Mouse (Mus musculus): ENCODE data around the gene Paqr8. TPM values are rescaled to one million over a fixed set of nuclear protein-coding genes. Genes with fewer than 3 reads are reported as not detected.

Paqr8 gene
- total RNA-seq, 2 experiments from 2014 or later = 20.7 to 22.4 TPM

GRCm38 (mm10) chr1:20973389-20973788 is 83.0 kb downstream of the Paqr8 start:
- no peak for DNase-seq

GRCm38 (mm10) chr1:20974341-20975135 is 84.1 kb downstream of the Paqr8 start:
- DNase-seq = no peak

GRCm38 (mm10) chr1:20980553-20980952 is 90.1 kb downstream of the Paqr8 start:
- DNase-seq = no peak

- DNase-seq = no peak
Observed at GRCm38 (mm10) chr1:20981764-20982163, 91.4 kb downstream of the Paqr8 start.

GRCm38 (mm10) chr1:20984103-20984502 is 93.7 kb downstream of the Paqr8 start:
- no peak for DNase-seq

GRCm38 (mm10) chr1:20984582-20984981 is 94.2 kb downstream of the Paqr8 start:
- no peak for DNase-seq

GRCm38 (mm10) chr1:20986378-20987056 is 96.1 kb downstream of the Paqr8 start:
- DNase-seq = no peak

Other genes starting within 250 kb of the Paqr8 start
- gene Il17a, start 159.7 kb upstream of the Paqr8 start, total RNA-seq (2021) = not detected
- gene Il17f, start 100.0 kb upstream of the Paqr8 start, total RNA-seq (2021) = not detected
- gene Mcm3, start 70.3 kb upstream of the Paqr8 start, total RNA-seq (2021) = 10 to 100 TPM; 40.3 to 54.6 TPM
- gene Efhc1, start 61.0 kb downstream of the Paqr8 start, total RNA-seq (2021) = 1 to 10 TPM; 1.5 to 3.2 TPM
- gene Tram2, start 188.6 kb downstream of the Paqr8 start, total RNA-seq (2021) = 10 to 100 TPM in 1 of 2 experiments, 1 to 10 TPM in 1; 9.4 to 10.9 TPM

All from adrenal gland, postnatal 10 days (tissue).